Mouse (Mus musculus) liver, adult 2 months (tissue): ENCODE data around the gene Mypn. TPM values are rescaled to one million over a fixed set of nuclear protein-coding genes. Genes with fewer than 3 reads are reported as not detected.

Source experiments
- DNase-seq: peaks from one replicate; pipeline ENCODE4 v3.0.0-alpha.2; 2011; ENCODE audit warnings: low read depth, low spot score; ENCODE audit errors: extremely low read depth
- H3K27ac ChIP-seq: fragments of 200-500 bp; replicated peaks from 2 replicates; pipeline ENCODE4 v1.5.1; 2012; ENCODE audit warnings: low read depth, mild to moderate bottlenecking, control low read depth, inconsistent platforms, low read length; ENCODE audit not compliant: insufficient read depth
- H3K27me3 ChIP-seq: fragments of 200-500 bp; 2 replicates; pipeline ENCODE4 v1.6.1; 2012; ENCODE audit warnings: mild to moderate bottlenecking, moderate library complexity, low read length, inconsistent platforms; ENCODE audit not compliant: control insufficient read depth, insufficient read depth
- H3K36me3 ChIP-seq: fragments of 200-500 bp; 2 replicates; pipeline ENCODE4 v1.6.1; 2012; ENCODE audit warnings: low read length, inconsistent platforms; ENCODE audit not compliant: control insufficient read depth, insufficient read depth
- H3K4me1 ChIP-seq: fragments of 200-500 bp; 2 replicates; pipeline ENCODE4 v1.6.1; 2011; ENCODE audit warnings: low read length; ENCODE audit not compliant: control insufficient read depth, insufficient read depth
- H3K4me3 ChIP-seq: fragments of 200-500 bp; 2 replicates; pipeline ENCODE4 v1.5.1; 2011; ENCODE audit warnings: low read depth, mild to moderate bottlenecking, control low read depth, low read length, moderate library complexity; ENCODE audit not compliant: insufficient read depth
- H3K79me2 ChIP-seq: fragments of 200-500 bp; 2 replicates; pipeline ENCODE4 v1.6.1; 2012; ENCODE audit warnings: inconsistent platforms, mild to moderate bottlenecking, low read length, moderate library complexity; ENCODE audit not compliant: control insufficient read depth, insufficient read depth
- H3K9ac ChIP-seq: fragments of 200-500 bp; 2 replicates; pipeline ENCODE4 v1.6.1; 2012; ENCODE audit warnings: low read depth, mild to moderate bottlenecking, control low read depth, inconsistent platforms, low read length
- CTCF ChIP-seq: fragments of 200-500 bp; IDR thresholded peaks from 2 replicates; pipeline ENCODE4 v1.5.1; 2011; ENCODE audit warnings: low read depth, low read length, control low read depth
- POLR2A ChIP-seq: fragments of 200-500 bp; IDR thresholded peaks from 2 replicates; pipeline ENCODE4 v1.6.1; 2011; ENCODE audit warnings: low read length, control low read depth; ENCODE audit not compliant: insufficient read depth; ENCODE audit errors: extremely low read depth
- WGBS: fragments of 180-500 bp; shearing (Covaris S2); methylation state at CpG from one replicate; pipeline ENCODE4 v1.1.7; 2018; 5-methylcytosine and 5-hydroxymethylcytosine counted together
- polyA plus RNA-seq: library from polyadenylated mRNA; depleted of rRNA; stranded (reverse); fragments of >200 nt; gene quantifications from 2 replicates; pipeline ENCODE4 v1.2.3, GENCODE M21; 2012
- total RNA-seq: library from RNA; depleted of rRNA; stranded (reverse); fragments of >200 nt; gene quantifications from 2 replicates; pipeline ENCODE4 v1.2.3, GENCODE M21; 2014

Mypn gene
- total and polyA plus RNA-seq, 2 experiments: under 0.01 TPM; not detected in 1

DNA sequence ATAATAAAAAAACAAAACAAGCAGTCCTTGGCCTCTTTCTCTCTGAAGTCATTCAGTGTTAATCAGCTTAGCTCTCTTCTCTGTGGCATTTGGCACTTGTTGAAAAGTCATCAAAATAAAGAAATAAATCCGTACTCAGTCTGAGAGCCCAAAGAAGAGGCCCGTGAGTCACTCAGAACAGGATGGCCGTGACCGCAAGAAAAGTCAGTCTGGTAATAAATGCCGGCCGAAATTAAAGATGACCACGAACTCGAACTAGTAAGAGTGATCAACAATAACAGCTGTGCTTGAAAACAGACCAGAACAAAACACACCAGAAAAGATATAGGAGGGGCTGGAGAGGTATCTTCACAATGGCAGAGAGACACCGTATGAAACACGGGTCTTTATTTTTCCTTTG, 79.7 kb downstream of the Mypn start:
- H3K36me3 ChIP-seq: no peaks in the 10 kb centered on the region
- TF ChIP-seq CTCF (no peak), POLR2A (no peak)
- no peak for DNase-seq
- peaks cover 4% of the 10 kb centered on the region; the same call in 1 of the 2 replicates for H3K4me1 ChIP-seq
- 94% methylated on average over 10 of the region's 10 CpGs for WGBS
- H3K4me3 ChIP-seq: no peak overlapping the region
- no peaks in the 10 kb centered on the region for H3K27me3 ChIP-seq
- H3K79me2 ChIP-seq: no peaks in the 10 kb centered on the region
- no peak overlapping the region for H3K27ac ChIP-seq
- H3K9ac ChIP-seq: no peak overlapping the region

DNA sequence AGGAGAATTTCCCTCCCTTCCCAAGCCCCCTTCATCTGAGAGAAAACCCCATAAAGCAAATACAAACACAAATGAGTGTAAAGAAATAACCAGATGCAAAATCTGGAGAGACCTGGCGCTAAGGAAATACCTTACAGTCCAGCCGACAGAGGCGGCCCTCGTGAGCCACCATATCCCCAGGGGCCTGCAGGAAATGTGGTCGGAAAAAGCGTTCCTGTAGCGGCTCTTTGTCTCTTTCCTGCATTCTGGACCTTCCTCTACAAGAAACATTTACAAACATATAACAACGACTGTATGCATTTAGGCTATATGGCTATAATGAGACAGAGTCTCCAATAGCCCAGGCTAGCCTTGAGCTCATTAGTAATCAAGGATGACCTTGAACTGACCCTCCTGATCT, 80.6 kb downstream of the Mypn start:
- no peak for DNase-seq
- H3K79me2 ChIP-seq: no peaks in the 10 kb centered on the region
- no peaks in the 10 kb centered on the region for H3K36me3 ChIP-seq
- no peaks in the 10 kb centered on the region for H3K27me3 ChIP-seq
- WGBS: 87% methylated on average over 8 of the region's 8 CpGs
- peaks cover 4% of the 10 kb centered on the region; the same call in 1 of the 2 replicates for H3K4me1 ChIP-seq
- H3K27ac ChIP-seq: no peak overlapping the region
- no peak overlapping the region for H3K4me3 ChIP-seq
- H3K9ac ChIP-seq: no peak overlapping the region
- TF ChIP-seq POLR2A (no peak), CTCF (no peak)

DNA sequence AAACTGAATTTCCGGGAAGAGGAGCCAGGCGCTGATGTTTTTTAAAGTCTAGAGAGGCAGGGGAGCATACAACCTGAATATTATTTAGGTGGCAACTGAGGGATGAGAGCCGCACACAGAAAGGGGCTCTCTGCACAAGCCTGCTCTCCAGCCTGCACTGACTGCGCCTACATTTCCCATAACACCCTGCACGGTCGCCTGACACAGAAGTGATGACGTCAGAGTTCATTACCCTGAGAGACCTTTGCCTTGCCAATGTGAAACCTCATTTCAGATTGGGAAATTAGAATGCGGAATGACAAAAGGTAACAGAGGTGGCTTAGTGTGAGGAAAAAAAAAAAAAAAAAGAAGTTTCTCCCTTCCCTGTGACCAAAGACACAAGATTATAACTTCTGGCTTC, 81.2 kb downstream of the Mypn start:
- DNase-seq: peak; percentile 95
- no peaks in the 10 kb centered on the region for H3K36me3 ChIP-seq
- no peaks in the 10 kb centered on the region for H3K27me3 ChIP-seq
- H3K4me1 ChIP-seq: peaks cover 4% of the 10 kb centered on the region; the same call in 1 of the 2 replicates
- H3K9ac ChIP-seq: no peak overlapping the region
- 18% methylated on average over 8 of the region's 8 CpGs for WGBS
- H3K79me2 ChIP-seq: no peaks in the 10 kb centered on the region
- H3K4me3 ChIP-seq: no peak overlapping the region
- H3K27ac ChIP-seq: no peak overlapping the region
- TF ChIP-seq POLR2A (no peak), CTCF (no peak)

DNA sequence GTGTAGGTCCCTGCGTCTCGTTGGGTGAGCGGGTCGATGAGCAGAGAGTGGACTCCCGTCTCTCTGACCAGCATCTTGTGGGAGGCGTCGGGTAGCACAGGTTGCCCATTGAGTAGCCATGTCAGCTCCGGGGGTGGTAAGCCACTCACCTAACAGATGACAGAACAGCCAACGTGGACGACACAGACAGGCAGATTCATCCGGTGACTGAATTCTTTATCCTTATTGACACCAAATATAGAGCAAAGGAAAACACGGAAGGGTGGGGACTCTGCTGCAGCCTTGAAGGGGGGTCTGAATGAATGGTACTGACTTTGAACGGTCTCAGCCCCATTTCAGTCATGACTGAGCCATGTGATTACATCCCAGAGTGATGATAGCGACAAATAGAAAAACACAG, 81.8 kb downstream of the Mypn start:
- TF ChIP-seq CTCF (no peak), POLR2A (no peak)
- no peak overlapping the region for H3K4me3 ChIP-seq
- peaks cover 4% of the 10 kb centered on the region; the same call in 1 of the 2 replicates for H3K4me1 ChIP-seq
- H3K27me3 ChIP-seq: no peaks in the 10 kb centered on the region
- no peak for DNase-seq
- no peaks in the 10 kb centered on the region for H3K79me2 ChIP-seq
- WGBS: 90% methylated on average over 14 of the region's 14 CpGs
- H3K27ac ChIP-seq: peak overlapping the region; percentile 41
- H3K36me3 ChIP-seq: no peaks in the 10 kb centered on the region
- H3K9ac ChIP-seq: no peak overlapping the region

DNA sequence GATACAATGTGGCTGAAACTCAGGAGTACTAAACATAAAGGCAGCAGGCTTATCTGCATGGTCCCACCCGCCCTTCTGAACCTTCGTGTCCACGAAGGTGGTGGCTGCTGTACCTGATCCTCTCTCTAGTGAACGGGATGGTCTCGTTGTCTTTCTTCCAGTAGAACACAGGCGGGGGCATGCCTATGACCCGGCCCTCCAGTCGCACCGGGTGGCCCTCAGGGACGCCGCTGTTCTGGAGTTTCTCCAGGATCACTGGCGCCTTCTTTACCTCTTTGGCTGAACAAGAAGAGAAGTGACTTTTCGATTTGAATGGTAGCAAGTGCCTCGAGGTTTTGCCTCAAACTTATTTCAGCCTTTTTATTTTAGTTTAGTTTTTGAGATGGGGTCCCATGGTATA, 83.8 kb downstream of the Mypn start:
- DNase-seq: no peak
- no peaks in the 10 kb centered on the region for H3K27me3 ChIP-seq
- H3K4me1 ChIP-seq: peaks cover 4% of the 10 kb centered on the region; the same call in 1 of the 2 replicates
- no peaks in the 10 kb centered on the region for H3K36me3 ChIP-seq
- no peak overlapping the region for H3K9ac ChIP-seq
- no peak overlapping the region for H3K4me3 ChIP-seq
- no peaks in the 10 kb centered on the region for H3K79me2 ChIP-seq
- no peak overlapping the region for H3K27ac ChIP-seq
- WGBS: 78% methylated on average over 14 of the region's 14 CpGs
- TF ChIP-seq CTCF (no peak), POLR2A (no peak)

DNA sequence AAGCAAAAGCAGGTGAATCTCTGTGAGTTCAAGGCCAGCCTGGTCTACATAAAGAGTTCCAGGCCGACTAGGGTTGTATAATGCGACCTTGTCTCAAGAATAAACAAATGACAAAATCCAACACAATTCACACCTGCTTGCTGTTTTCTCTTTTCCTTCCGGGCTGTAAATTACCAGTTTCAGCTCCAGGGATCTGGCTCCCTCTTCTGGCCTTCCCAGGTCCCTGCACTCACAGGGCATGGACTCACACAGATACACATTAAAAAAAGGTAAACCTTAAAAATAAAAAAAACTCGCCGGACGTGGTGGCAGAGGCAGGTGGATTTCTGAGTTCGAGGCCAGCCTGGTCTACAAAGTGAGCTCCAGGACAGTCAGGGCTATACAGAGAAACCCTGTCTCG, 86.2 kb downstream of the Mypn start:
- peaks cover 4% of the 10 kb centered on the region; the same call in 1 of the 2 replicates for H3K4me1 ChIP-seq
- WGBS: 94% methylated on average over 8 of the region's 8 CpGs
- H3K27ac ChIP-seq: no peak overlapping the region
- no peaks in the 10 kb centered on the region for H3K79me2 ChIP-seq
- TF ChIP-seq CTCF (no peak), POLR2A (no peak)
- H3K9ac ChIP-seq: no peak overlapping the region
- H3K4me3 ChIP-seq: no peak overlapping the region
- no peaks in the 10 kb centered on the region for H3K27me3 ChIP-seq
- DNase-seq: no peak
- H3K36me3 ChIP-seq: no peaks in the 10 kb centered on the region
